Mouse (Mus musculus) kidney, postnatal 0 days (tissue): ENCODE measurements at regions not wholly inside any gene's neighbourhood (a gene's known extent, or its start where the extent isn't known, plus 50 kb on each side); places are given as distances from the start of the nearest gene placed in this dataset.

Experiments
- ATAC-seq: fragments of 200-750 bp; cut with Nextera tagmentation; replicated peaks from 2 replicates; pipeline ENCODE4 v1.8.0; 2017; ENCODE audit warnings: low read depth, moderate number of reproducible peaks, moderate TSS enrichment, moderate library complexity; ENCODE audit not compliant: low FRiP score
- DNase-seq: peaks from one replicate; pipeline ENCODE4 v3.0.0-alpha.2; 2016; ENCODE audit warnings: low spot score
- H3K27ac ChIP-seq: fragments of 300-500 bp; sonication (generic); 2 replicates; pipeline ENCODE4 v1.5.1; 2014; ENCODE audit warnings: mild to moderate bottlenecking
- H3K27me3 ChIP-seq: fragments of 300-500 bp; sonication (generic); 2 replicates; pipeline ENCODE4 v1.6.1; 2014; ENCODE audit warnings: low read length, mixed read lengths; ENCODE audit not compliant: insufficient read depth
- H3K36me3 ChIP-seq: fragments of 300-500 bp; sonication (generic); 2 replicates; pipeline ENCODE4 v1.6.1; 2014; ENCODE audit warnings: low read length, mixed read lengths; ENCODE audit not compliant: insufficient read depth
- H3K4me1 ChIP-seq: fragments of 300-500 bp; sonication (generic); replicated peaks from 2 replicates; pipeline ENCODE4 v1.6.1; 2014; ENCODE audit warnings: antibody characterized with exemption, low read length, mixed read lengths; ENCODE audit not compliant: insufficient read depth
- H3K4me2 ChIP-seq: fragments of 300-500 bp; sonication (generic); 2 replicates; pipeline ENCODE4 v1.6.1; 2014; ENCODE audit warnings: mild to moderate bottlenecking, low read length, moderate library complexity, mixed read lengths
- H3K4me3 ChIP-seq: fragments of 300-500 bp; sonication (generic); replicated peaks from 2 replicates; pipeline ENCODE4 v1.5.1; 2014; ENCODE audit warnings: low read depth, low read length
- H3K9ac ChIP-seq: fragments of 300-500 bp; sonication (generic); 2 replicates; pipeline ENCODE4 v1.6.1; 2014; ENCODE audit warnings: low read depth, low read length
- H3K9me3 ChIP-seq: fragments of 300-500 bp; sonication (generic); replicated peaks from 2 replicates; pipeline ENCODE4 v1.6.1; 2016; ENCODE audit warnings: low read length, inconsistent platforms, mixed read lengths
- CTCF ChIP-seq: IDR thresholded peaks from 2 replicates; pipeline ENCODE4 v1.5.1; 2016; ENCODE audit warnings: antibody characterized with exemption, low read depth, mild to moderate bottlenecking, moderate library complexity
- WGBS: fragments of 180-500 bp; shearing (Covaris S2); extraction: QIAGEN DNeasy Blood & Tissue Kit; methylation state at CpG from one replicate; pipeline ENCODE4 v1.1.7; 2014; 5-methylcytosine and 5-hydroxymethylcytosine counted together

- DNase-seq: no peak
- ATAC-seq: no peak; the same call in 1 of the 2 replicates
These were observed 60.7 kb upstream of the Otos start for GRCm38 (mm10) chr1:92709190-92709850.

GRCm38 (mm10) chr1:92707917-92708897 is 59.6 kb upstream of the Otos start:
- DNase-seq (no peak), ATAC-seq (no peak)
- Histone ChIP-seq H3K4me2 (no peak overlapping the region), H3K4me1 (no peaks in the 10 kb centered on the region), H3K4me3 (no peak overlapping the region), H3K9ac (no peak overlapping the region), H3K27ac (no peak overlapping the region), H3K27me3 (no peaks in the 10 kb centered on the region), H3K36me3 (no peaks in the 10 kb centered on the region), H3K9me3 (no peaks in the 10 kb centered on the region)
- 91% methylated on average over 19 of the region's 19 CpGs for whole genome bisulfite sequencing
- peak; percentile 20; the same call in 1 of the 2 replicates for TF ChIP-seq CTCF

More at GRCm38 (mm10) chr1:92709190-92709850, 60.7 kb upstream of the Otos start:
- H3K27me3 ChIP-seq: no peaks in the 10 kb centered on the region
- WGBS: 61% methylated on average over 14 of the region's 14 CpGs
- no peak overlapping the region for H3K9ac ChIP-seq
- no peaks in the 10 kb centered on the region for H3K4me1 ChIP-seq
- no peak overlapping the region for H3K27ac ChIP-seq
- H3K4me3 ChIP-seq: no peak overlapping the region
- TF ChIP-seq CTCF: no peak
- no peak overlapping the region for H3K4me2 ChIP-seq
- no peaks in the 10 kb centered on the region for H3K36me3 ChIP-seq
- H3K9me3 ChIP-seq: no peaks in the 10 kb centered on the region

GRCm38 (mm10) chr1:92707441-92707840 is 58.8 kb upstream of the Otos start:
- no peak for TF ChIP-seq CTCF
- no peak overlapping the region for H3K27ac ChIP-seq
- ATAC-seq (no peak), DNase-seq (no peak)
- H3K4me1 ChIP-seq: no peaks in the 10 kb centered on the region
- H3K4me2 ChIP-seq: no peak overlapping the region
- no peaks in the 10 kb centered on the region for H3K27me3 ChIP-seq
- H3K9ac ChIP-seq: no peak overlapping the region
- 61% methylated on average over 2 of the region's 2 CpGs for WGBS
- H3K9me3 ChIP-seq: no peaks in the 10 kb centered on the region
- H3K4me3 ChIP-seq: no peak overlapping the region
- no peaks in the 10 kb centered on the region for H3K36me3 ChIP-seq

- DNase-seq (no peak), ATAC-seq (no peak)
- Histone ChIP-seq H3K27ac (no peak overlapping the region), H3K4me2 (no peak overlapping the region), H3K27me3 (no peaks in the 10 kb centered on the region), H3K4me1 (peaks cover 5% of the 10 kb centered on the region; the same call in 1 of the 2 replicates), H3K9ac (no peak overlapping the region), H3K4me3 (no peak overlapping the region), H3K36me3 (no peaks in the 10 kb centered on the region), H3K9me3 (no peaks in the 10 kb centered on the region)
- 66% methylated on average over 12 of the region's 12 CpGs for WGBS
- no peak for TF ChIP-seq CTCF
These were observed 55.3 kb upstream of the Otos start for GRCm38 (mm10) chr1:92703903-92704302.

GRCm38 (mm10) chr1:92703270-92703669 is 54.6 kb upstream of the Otos start:
- Histone ChIP-seq H3K9me3 (no peaks in the 10 kb centered on the region), H3K27me3 (no peaks in the 10 kb centered on the region), H3K4me3 (no peak overlapping the region), H3K4me1 (peaks cover 7% of the 10 kb centered on the region; the same call in 1 of the 2 replicates), H3K9ac (no peak overlapping the region), H3K27ac (no peak overlapping the region), H3K36me3 (no peaks in the 10 kb centered on the region), H3K4me2 (no peak overlapping the region)
- no peak for DNase-seq
- TF ChIP-seq CTCF: no peak
- 71% methylated on average over 3 of the region's 3 CpGs for WGBS
- no peak for ATAC-seq

GRCm38 (mm10) chr1:92700107-92700506 is 51.5 kb upstream of the Otos start:
- Histone ChIP-seq H3K27ac (no peak overlapping the region), H3K9me3 (no peaks in the 10 kb centered on the region), H3K9ac (no peak overlapping the region), H3K4me1 (peaks cover 7% of the 10 kb centered on the region; the same call in 1 of the 2 replicates), H3K36me3 (no peaks in the 10 kb centered on the region), H3K4me2 (no peak overlapping the region), H3K27me3 (no peaks in the 10 kb centered on the region), H3K4me3 (no peak overlapping the region)
- no peak for DNase-seq
- 92% methylated on average over 2 of the region's 2 CpGs for WGBS
- no peak for ATAC-seq
- no peak for TF ChIP-seq CTCF
